Mouse (Mus musculus) neural tube, embryonic 10.5 days (tissue): ENCODE data around the gene Cd209d.
"Not testable (repeated sequence)": the region's sequence is repeated elsewhere in the genome, so short reads cannot be mapped to it uniquely, and the experiment has no call there.

ENCODE experiments used
- DNase-seq: peaks from one replicate; pipeline ENCODE4 v3.0.0-alpha.2; 2017; ENCODE audit warnings: low spot score; ENCODE audit errors: extremely low spot score

The Cd209d gene

DNA sequence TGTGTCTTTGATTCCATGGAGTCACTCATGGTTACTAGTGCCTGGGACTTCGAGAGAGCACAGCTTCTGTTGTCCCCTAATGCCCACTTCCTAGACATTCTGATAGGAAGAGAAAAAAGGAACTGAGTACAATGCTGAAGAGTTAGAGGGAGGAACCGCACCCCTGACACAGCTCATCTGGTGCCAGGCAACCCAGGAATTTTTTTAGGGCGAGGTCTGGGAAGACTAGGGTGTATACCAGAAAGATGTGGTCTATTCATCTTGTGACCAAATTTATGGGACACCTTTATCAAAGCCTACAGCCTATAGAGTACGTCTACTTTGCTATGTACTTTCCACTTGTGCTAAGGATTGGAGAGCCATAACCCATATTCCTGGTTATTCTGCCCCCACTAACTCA is at the start of gene Cd209d:
Cd209d (minus strand) TSS at position 101 of the 400 bp plus-strand sequence.
- DNase-seq: no peak

DNA sequence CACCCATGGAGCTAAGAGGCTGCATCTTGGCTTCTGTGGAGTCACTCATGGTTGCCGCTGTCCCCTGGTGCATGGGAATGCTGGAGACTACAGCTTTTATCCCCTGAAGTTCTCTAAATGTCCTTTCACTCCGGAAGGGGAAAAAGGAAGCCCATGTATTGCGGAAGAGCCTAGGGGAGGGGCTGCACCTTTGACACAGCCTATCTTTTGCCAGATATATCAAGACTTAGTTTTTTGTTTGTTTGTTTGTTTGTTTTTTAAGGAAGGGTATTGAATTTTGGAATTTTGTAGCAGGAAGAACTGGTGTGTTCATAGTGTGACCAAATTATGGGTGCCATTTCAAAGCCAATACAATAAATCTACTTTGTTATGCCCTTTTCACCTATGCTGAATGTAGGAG is 48.4 kb upstream of the Cd209d start, which contains the start of gene Cd209b:
Cd209b (minus strand) TSS at position 101 of the 400 bp plus-strand sequence.
- no peak for DNase-seq

- DNase-seq: no peak
Observed at GRCm38 (mm10) chr8:3876121-3876520, 2.2 kb downstream of the Cd209d start.

DNA sequence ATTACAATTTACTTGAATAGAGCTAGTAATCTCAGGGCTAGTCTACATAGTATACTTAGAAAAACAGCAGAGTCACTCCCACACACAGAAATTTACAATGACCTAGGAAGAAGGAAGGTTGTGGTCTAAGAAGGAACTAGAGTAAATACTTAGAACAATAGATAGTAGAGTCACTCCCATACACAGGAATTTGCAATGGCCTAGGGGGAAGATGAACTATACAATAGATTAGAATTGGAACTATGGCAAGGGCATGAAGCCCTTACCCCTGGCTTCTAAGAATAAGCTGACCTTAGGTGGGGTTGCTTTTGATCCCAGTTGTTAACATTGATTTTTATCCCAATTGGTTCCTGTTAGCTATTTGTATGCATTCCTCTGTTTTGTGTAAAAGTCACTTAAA is 15.6 kb downstream of the Cd209d start:
- DNase-seq: not testable (repeated sequence)

DNA sequence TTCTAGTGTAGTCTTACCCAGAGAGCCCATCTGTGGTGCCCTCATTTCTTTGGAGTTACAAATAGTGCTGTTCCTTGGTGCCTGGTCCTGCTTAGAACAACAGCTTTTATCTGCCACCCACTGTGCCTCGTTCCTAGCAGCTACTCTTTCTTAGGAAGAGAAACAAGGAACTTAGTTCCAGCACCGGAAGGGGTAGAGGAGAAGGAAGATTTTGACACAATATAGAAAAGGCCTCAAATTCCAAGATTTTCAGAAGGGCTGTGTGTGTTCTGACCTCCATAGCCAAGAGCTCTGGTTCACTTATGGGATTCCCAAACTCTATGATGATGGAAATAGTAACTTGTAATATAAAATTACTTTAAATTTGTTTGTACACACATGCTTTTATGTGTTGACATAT is 24.1 kb downstream of the Cd209d start, which contains the start of gene Cd209e:
Cd209e (minus strand) TSS at position 101 of the 400 bp plus-strand sequence.
- no peak for DNase-seq
